Mouse (Mus musculus): ENCODE measurements around the gene Scrn3. TPM values are rescaled to one million over a fixed set of nuclear protein-coding genes. Genes with fewer than 3 reads are reported as not detected.

Gene Scrn3
- total RNA-seq (2021) = 10 to 100 TPM; 36.5 to 38.0 TPM
- long read RNA-seq, experiment 1, transcript Scrn3-201 (8 exons, 3,309 nt) = major isoform, 10 of 21 reads
- long read RNA-seq, experiment 1, partial matches to known transcripts = 3 of 21 reads
- long read RNA-seq, experiment 1, other reads (novel, unspliced or antisense) = 8 of 21 reads
- long read RNA-seq, experiment 2, transcript Scrn3-201 (8 exons, 3,309 nt) = major isoform, 15 of 29 reads
- long read RNA-seq, experiment 2, partial matches to known transcripts = 9 of 29 reads
- long read RNA-seq, experiment 2, other reads (novel, unspliced or antisense) = 4 of 29 reads

DNA sequence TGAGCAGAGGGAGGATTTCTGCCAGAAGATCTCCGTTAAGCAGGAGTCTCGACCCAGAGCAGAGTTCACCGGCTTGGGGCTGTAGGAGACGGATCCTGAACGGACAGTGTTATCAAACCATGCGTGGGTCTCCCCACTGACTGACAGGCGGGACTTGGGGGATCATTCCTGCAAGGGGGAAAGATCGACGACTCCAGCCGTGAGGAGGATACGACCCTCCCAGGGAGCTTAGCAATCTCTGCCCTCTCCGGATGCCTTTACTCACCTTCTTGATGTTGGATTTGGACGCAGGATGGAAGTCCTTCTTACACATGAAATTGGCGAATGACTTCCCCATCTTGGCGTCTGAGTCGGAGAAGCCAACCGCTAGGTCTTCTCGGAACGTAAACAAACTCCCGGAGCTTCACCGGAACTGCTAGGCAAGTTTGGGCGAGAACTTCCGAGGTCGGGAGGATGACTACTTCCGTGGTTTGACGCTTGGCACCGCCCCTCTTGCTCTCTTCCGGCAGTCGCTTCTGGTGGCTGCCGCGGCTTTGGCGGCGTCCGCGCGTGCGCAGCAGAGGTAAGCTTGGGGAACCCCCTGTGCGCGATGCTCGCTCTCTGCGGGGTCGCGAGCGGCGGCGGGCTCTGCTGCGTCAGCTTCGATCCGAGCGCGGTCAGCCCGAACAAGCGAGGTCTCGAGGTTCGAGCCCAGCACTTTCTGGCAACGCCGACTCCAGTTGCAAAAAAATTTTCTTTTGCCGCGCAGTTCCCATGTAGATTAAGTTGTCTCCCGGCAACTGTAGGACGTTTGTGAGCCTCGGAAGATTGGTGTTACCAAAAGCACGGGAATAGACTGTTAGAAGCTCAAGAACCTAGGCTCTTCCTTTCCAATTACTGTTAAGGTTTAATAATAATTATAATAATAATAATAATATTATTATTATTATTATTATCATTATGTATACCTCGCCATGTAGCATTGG, at the start of gene Scrn3, which contains the start of gene Cir1:
Gene Scrn3 (plus strand): TSS at position 450 of the 965 bp plus-strand sequence.
Gene Cir1 (minus strand): TSS at position 550 of the 965 bp plus-strand sequence.
- peak; percentile 86 to 92 for DNase-seq
- intact Hi-C loops (cut with DNase I) = loop anchor here (5.0 kb wide), 1 partner anchor 70 kb away; no protein-coding TSS in a partner anchor

- DNase-seq = no peak
- intact Hi-C loops (cut with DNase I) = no loop called here
These were observed 49.1 kb upstream of the Scrn3 start for GRCm38 (mm10) chr2:73263172-73263765.

DNA sequence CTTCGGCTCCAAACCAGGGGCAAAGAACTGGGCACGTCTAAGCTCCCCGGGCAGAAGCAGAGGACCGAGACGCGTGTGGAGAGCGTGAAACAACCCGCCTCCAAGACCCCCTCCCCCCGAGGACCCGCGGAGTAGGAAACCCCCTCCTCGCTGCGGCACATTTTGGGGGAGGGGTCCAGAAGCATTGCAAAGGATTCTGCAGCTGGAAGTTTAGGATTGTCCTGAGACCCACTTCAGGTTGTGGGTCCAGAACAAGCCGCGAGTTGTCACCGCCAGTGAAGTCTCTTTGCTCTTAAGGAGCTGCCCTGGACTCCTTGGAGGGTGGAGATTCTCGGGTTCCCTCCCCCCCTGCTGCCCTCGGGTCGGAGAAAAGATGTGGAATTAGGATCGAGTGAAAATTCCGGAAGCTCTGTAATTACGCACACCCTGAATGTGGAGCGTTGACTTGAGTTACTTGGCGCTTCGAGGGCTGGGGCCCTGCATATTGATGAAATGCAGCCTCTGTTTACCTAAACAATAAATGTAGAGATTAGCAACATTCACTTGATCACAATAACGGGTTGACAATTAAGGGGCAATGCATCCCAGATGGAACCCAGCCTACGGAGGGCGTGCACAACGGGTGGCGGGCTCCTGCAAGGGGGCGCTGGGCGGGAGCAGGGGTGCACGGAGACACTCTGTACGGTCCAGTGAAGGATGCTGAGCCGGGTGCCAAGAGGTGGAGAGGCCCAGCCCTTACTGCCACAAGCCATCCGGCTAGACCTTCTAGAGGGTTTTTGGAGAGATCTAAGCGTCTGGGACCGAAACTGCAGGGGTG, 48.4 kb upstream of the Scrn3 start:
- intact Hi-C loops (cut with DNase I) = no loop called here
- peak in 1 of 2 experiments; percentile 20 for DNase-seq

DNA sequence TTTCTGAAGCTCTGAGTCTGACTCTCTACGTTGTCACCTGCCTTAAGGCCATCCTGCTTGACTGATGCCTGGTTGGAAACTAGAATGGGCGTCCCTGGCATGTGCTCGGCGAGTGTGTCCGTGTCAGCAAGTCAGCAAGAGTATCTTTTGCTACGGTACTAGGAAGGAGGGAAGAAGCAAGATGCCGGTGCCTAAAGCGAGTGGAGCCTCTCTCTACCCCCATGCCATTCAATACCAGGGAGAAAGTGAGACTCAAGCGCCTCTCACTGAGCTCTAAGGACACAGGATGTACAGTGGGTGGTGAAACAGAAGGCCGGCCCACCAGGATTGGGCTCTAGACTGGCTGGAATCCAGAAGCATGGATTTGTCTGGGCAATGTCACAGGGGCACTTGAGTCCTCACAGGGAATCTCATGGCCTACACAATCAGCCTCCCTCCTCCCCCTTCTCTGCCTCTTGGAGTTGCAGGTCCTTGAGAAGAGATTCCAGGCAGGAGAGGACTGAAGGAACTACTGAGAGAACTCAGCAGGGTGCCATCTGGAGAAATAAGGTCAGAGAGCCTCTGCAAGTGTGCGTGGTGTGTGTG, 47.7 kb upstream of the Scrn3 start:
- intact Hi-C loops (cut with DNase I) = no loop called here
- no peak for DNase-seq

GRCm38 (mm10) chr2:73266011-73266410, 46.4 kb upstream of the Scrn3 start:
- intact Hi-C loops (cut with DNase I) = loop anchor here (2.0 kb wide), 1 partner anchor 51 kb away; no protein-coding TSS in a partner anchor
- no peak for DNase-seq

DNA sequence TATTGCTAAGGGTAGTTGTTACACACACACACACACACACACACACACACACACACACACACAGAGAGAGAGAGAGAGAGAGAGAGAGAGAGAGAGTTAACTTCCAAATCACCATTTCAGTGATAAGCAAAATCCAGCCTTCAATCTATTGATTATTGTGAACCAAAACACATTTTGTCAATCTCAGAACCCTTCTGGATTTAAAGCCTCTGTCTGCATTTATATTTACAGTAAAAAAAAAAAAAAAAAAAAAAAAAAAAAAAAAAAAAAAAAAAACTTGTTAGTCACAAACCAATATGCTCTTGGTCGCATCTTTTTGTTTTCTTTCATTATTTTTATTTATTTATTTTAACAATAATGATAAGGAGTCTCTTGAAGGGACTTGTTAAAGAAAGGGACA, 45.8 kb upstream of the Scrn3 start:
- no peak for DNase-seq
- intact Hi-C loops (cut with DNase I) = loop anchor here (2.0 kb wide), 1 partner anchor 52 kb away; no protein-coding TSS in a partner anchor

GRCm38 (mm10) chr2:73267231-73267630, 45.2 kb upstream of the Scrn3 start:
- intact Hi-C loops (cut with DNase I) = loop anchor here (2.0 kb wide), 1 partner anchor 52 kb away; no protein-coding TSS in a partner anchor
- no peak for DNase-seq

DNA sequence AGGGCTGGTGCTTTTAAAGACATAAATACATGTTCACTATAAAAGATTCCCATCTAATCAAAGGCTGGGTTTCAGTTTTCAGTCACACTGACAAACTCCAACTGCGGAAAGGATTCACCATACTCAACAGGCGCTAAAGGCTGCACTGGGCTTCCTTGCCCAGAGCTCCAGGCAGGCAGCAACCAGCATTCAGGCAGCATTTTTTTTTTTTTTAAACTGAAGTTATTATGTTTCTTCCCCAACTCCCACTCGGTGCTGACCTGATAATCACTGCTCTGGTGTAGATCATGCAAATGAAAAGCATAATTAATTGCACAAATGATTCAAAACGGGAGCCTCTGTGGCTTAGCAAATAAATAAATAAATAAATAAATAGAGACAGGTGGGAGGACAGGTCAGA, 44.6 kb upstream of the Scrn3 start:
- intact Hi-C loops (cut with DNase I) = loop anchor here (2.0 kb wide), 2 partner anchors 35 to 53 kb away; no protein-coding TSS in a partner anchor
- no peak for DNase-seq

- intact Hi-C loops (cut with DNase I) = loop anchor here (2.0 kb wide), 1 partner anchor 35 kb away; no protein-coding TSS in a partner anchor
- no peak for DNase-seq
These were observed 44.1 kb upstream of the Scrn3 start for GRCm38 (mm10) chr2:73268281-73268680.

DNA sequence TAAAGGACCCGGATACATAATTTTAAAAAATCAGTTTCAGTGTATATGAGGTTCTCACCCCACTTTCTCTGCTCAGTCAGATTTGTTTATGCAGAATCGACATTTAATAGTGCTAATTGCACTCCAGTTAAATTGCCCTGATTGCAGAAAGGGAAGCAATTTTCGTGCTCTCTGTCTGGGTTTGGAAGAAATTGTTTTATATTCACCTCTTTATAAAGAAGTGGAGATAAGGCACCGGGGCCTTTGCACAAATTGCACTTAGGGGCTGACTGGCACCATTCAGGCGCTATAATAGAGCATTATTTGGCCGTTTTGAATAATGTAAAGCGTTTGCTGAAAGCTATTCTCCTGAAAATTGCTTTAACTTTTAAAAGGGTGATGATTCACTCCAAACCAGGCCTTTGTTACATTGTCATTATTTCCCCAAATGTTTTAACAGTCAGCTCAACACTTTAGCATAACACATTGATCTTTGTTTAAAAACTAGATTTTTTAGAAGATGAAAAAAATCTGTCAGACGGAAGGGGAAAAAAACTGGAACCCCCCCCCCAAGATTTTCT, 43.5 kb upstream of the Scrn3 start:
- DNase-seq = no peak
- intact Hi-C loops (cut with DNase I) = loop anchor here (2.0 kb wide), 1 partner anchor 36 kb away; no protein-coding TSS in a partner anchor

DNA sequence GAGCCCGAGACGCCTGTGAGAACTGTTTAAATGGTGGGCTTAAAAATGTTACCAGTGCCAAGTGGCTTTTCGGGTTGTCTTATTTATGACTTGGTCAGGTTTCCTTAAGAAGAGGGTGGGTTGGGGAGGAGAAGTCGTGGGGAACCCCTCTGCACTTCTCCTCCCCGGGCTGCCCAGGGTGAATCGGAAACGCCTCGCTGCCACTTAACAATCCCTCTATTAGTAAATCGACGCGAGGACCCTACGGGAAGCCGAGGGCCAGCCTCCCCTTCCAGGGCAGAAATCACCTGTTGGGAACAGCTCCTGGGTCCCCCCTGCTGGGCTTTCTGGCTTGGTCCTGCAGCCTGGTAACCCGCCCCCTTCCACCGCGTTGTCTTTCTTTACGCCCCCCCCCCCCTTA, 42.7 kb upstream of the Scrn3 start:
- intact Hi-C loops (cut with DNase I) = loop anchor here (2.0 to 10.0 kb wide), 4 partner anchors 37 to 1725 kb away; partner anchors contain the start of genes Dlx2 and Evx2
- no peak for DNase-seq

DNA sequence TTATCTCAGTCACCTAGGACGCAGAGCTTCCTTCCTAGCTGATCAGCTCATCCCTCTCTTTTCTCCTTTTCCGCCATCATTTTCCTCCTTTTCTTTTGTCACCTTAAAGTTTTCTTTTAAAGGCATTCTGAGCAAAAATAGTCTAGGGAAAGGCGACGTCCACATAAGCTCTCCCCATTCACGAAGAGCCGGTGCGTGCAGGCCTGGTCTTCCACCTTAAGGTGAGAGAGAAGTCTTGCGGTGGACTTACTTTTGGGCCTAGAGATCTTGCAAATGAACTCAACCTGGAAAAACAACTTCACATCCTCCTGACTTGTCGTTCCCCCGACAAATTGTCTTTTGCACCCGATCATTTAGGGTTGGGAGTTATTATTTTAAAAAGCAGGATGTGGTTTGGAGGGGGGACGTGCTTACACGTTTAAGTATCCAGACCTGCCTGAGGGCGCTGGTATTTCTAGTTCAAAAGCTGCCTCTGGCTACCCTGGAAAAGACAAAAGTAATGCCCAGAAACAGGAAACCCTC, 42.3 kb upstream of the Scrn3 start:
- intact Hi-C loops (cut with DNase I) = loop anchor here (10.0 kb wide), 3 partner anchors 1065 to 1725 kb away; partner anchors contain the start of genes Dlx2 and Evx2
- no peak for DNase-seq

DNA sequence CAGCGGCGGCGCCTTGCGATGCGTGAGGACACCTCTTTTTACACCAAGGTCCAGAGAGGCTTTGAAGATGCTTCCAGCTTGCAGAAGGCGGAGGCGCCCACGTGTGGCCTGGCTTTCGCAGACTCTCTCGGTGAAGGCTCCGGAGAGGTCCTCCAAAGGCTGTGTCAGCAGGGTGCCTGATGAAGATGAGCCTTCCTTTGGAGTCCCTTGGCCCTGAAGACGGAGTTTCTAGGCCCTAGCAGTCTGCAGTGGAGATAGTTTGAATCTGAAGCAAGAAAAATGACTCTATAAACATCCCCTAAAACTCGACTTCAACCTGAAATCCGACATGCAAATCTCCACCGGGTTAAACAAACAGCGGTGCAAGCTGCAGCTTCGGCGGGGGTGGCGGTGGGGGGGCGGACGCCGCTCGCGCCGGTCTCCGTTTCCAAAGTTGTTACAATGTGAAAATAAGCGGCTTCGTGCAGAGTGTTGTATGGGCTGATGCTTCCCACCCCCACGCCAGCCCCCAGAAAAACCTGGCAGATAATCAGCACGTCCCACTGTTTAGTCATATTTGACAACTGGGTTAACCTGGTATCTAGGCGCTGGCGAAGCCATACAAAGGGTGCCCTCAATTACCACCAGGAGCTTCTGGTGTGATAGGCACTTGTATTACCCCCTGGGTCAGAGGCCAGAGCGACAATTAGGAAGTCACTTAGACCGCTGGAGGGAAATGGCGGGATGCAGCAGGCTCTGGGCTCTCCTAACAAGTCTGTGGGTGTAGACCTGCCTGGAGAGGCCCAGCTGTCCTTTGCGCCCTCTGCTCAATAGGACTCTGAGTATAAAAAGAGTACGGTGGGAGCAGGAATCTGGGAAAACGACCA, 41.6 kb upstream of the Scrn3 start:
- intact Hi-C loops (cut with DNase I) = loop anchor here (10.0 kb wide), 3 partner anchors 1066 to 1726 kb away; partner anchors contain the start of genes Dlx2 and Evx2
- peak in 1 of 2 experiments; percentile 31 for DNase-seq

DNA sequence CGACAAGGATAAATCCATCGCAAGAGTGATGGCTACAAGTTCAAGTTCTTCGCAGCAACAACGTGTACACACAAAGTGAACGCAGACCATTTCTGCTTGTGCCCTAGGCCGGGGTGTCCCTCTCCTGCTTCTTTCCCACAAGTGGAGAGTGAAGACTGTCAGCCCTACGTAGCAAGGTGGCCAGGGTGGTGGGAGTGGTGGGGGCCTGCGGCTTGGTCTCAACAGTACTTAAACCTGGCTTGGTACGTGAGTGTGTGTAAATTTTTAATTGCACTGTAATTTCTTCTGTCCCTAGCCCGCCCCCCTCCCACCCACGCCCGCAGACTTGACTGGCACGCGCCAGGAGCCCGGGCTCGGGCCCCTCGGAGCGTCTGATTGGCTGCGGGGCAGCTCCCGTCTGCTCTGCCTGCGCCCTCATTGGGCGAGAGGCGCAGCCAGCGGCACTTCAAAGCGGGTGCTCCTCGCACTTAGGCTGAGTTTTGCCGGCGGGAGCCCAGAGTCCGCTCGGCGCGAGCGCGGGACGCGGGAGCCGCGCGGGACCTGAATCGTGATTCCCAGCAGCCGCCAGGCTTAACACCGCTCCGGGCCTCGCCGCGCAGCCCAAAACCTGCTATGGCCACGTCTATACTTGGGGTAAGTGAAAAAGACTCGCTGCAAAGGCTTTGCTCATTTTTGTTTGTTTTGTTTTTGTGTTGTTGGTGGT, 40.8 kb upstream of the Scrn3 start, which contains the start of gene Sp9:
Gene Sp9 (plus strand): TSS at position 467 of the 703 bp plus-strand sequence.
- intact Hi-C loops (cut with DNase I) = loop anchor here (10.0 kb wide), 3 partner anchors 1067 to 1727 kb away; partner anchors contain the start of genes Dlx2 and Evx2
- DNase-seq = peak in 1 of 2 experiments; percentile 31

- peak in 1 of 2 experiments; percentile 42 for DNase-seq
- intact Hi-C loops (cut with DNase I) = loop anchor here (10.0 kb wide), 3 partner anchors 1068 to 1728 kb away; partner anchors contain the start of genes Dlx2 and Evx2
These were observed 39.8 kb upstream of the Scrn3 start for GRCm38 (mm10) chr2:73272351-73273248.
